Mouse (Mus musculus): ENCODE data around the gene Mrtfa. TPM values are rescaled to one million over a fixed set of nuclear protein-coding genes. Genes with fewer than 3 reads are reported as not detected.

The Mrtfa gene
- polyA plus RNA-seq, 1 experiment from 2014 or later: 6.1 TPM

DNA sequence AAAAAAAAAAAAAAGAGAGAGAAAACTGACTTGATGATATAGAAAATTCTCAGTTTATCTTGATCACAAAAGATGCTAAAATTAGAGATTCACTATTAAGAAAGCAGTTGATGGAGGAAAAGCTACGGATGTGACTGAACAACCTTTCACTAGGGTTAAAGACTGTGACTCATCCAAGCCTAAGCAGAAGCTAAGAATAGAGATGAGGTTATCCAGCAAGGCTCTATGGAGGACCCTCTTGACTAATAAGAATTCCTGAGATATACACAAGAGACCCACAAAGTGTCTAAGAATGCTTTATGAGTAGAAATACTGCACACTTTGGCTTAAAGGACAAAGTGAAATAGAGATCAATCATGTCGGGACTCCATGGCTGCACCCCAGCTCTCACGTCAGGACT, 14.9 kb downstream of the Mrtfa start:
- H3K9ac ChIP-seq (ENCODE audit: low read depth, low read length): no peak overlapping the region
- no peak overlapping the region for H3K4me2 ChIP-seq (ENCODE audit: low read depth, low read length)
- H3K27me3 ChIP-seq (ENCODE audit: control insufficient read depth, insufficient read depth, low read depth, low read length): no peaks in the 10 kb centered on the region
- no peaks in the 10 kb centered on the region for H3K9me3 ChIP-seq (replicated peaks; ENCODE audit: control insufficient read depth, low read length)
- 67% methylated on average over 3 of the region's 3 CpGs for WGBS (ENCODE audit: insufficient replicate concordance)
- no peak overlapping the region for H3K27ac ChIP-seq (ENCODE audit: low read length)
- H3K36me3 ChIP-seq (ENCODE audit: control insufficient read depth, insufficient read depth): no peaks in the 10 kb centered on the region
- ATAC-seq (ENCODE audit: low read depth): no peak
- H3K4me1 ChIP-seq (ENCODE audit: control insufficient read depth, low read depth, low read length): no peaks in the 10 kb centered on the region
- no peak overlapping the region for H3K4me3 ChIP-seq (ENCODE audit: low read depth, low read length)

DNA sequence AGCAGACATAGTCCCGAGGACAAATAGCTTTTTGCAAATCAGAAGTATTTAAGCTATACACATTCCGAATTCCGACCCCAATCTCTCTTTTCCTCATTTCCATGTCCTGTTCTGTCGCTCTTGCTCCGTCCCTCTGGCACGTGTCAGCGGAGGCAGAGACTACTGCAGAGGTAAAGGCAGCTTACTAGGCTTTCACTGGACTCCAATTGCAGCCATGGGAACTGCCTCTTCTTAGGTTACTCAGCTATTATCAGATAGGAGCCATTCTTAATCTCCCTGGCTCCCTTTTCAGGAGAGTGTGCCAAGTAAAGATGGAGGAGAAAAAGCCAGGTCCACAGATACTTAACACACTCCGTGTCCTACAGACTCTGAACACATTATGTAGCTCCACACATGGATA, 18.3 kb downstream of the Mrtfa start:
- Histone ChIP-seq H3K27ac (ENCODE audit: low read length) (no peak overlapping the region), H3K9ac (ENCODE audit: low read depth, low read length) (no peak overlapping the region), H3K36me3 (ENCODE audit: control insufficient read depth, insufficient read depth) (no peaks in the 10 kb centered on the region), H3K4me1 (ENCODE audit: control insufficient read depth, low read depth, low read length) (no peaks in the 10 kb centered on the region), H3K4me2 (ENCODE audit: low read depth, low read length) (no peak overlapping the region), H3K27me3 (ENCODE audit: control insufficient read depth, insufficient read depth, low read depth, low read length) (no peaks in the 10 kb centered on the region), H3K4me3 (ENCODE audit: low read depth, low read length) (no peak overlapping the region), H3K9me3 (replicated peaks; ENCODE audit: control insufficient read depth, low read length) (no peaks in the 10 kb centered on the region)
- ATAC-seq (ENCODE audit: low read depth): no peak
- WGBS (ENCODE audit: insufficient replicate concordance): 76% methylated on average over 8 of the region's 8 CpGs

DNA sequence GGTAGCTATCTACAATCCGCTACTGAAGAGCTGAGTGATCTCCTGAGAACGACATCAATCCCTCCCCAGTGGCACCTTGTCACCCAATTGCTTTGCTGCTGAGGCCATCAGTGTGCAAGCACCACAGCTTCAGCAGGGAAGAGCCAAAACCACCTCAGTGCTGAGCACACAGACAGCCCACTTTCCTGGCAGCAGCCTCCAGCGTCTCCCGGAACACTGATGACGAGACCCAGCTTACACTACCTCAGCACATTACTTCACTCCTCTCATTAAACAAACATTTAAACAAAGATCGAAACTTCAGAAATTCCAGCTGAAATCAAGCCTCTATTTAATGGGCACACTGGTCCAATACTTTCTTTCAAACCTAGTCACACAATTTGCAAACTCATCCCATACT, 21.8 kb downstream of the Mrtfa start:
- Histone ChIP-seq H3K4me2 (ENCODE audit: low read depth, low read length) (no peak overlapping the region), H3K27me3 (ENCODE audit: control insufficient read depth, insufficient read depth, low read depth, low read length) (no peaks in the 10 kb centered on the region), H3K9me3 (replicated peaks; ENCODE audit: control insufficient read depth, low read length) (no peaks in the 10 kb centered on the region), H3K4me3 (ENCODE audit: low read depth, low read length) (no peak overlapping the region), H3K4me1 (ENCODE audit: control insufficient read depth, low read depth, low read length) (no peaks in the 10 kb centered on the region), H3K27ac (ENCODE audit: low read length) (no peak overlapping the region), H3K9ac (ENCODE audit: low read depth, low read length) (no peak overlapping the region), H3K36me3 (ENCODE audit: control insufficient read depth, insufficient read depth) (no peaks in the 10 kb centered on the region)
- 62% methylated on average over 6 of the region's 6 CpGs for WGBS (ENCODE audit: insufficient replicate concordance)
- no peak for ATAC-seq (ENCODE audit: low read depth)

DNA sequence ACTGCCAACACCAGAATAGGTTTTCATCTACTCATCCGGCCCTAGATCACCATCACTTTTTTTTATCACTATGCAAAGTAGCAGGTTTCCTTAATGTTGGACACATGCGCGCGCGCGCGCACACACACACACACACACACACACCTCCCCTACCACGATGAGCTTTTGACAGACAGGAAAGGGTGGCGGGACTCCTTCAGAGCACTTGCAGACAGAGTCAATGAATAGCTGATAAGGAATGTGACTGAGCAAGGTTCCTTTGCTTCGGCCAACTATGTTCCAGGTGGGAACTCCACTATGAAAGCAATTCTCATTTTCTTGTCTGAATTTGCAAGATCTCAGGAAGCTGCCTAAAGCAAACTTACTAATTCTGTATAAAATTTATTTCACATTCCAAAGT, 22.7 kb downstream of the Mrtfa start:
- H3K27me3 ChIP-seq (ENCODE audit: control insufficient read depth, insufficient read depth, low read depth, low read length): no peaks in the 10 kb centered on the region
- no peaks in the 10 kb centered on the region for H3K9me3 ChIP-seq (replicated peaks; ENCODE audit: control insufficient read depth, low read length)
- H3K36me3 ChIP-seq (ENCODE audit: control insufficient read depth, insufficient read depth): no peaks in the 10 kb centered on the region
- H3K4me2 ChIP-seq (ENCODE audit: low read depth, low read length): no peak overlapping the region
- H3K9ac ChIP-seq (ENCODE audit: low read depth, low read length): no peak overlapping the region
- no peak for ATAC-seq (ENCODE audit: low read depth)
- H3K4me1 ChIP-seq (ENCODE audit: control insufficient read depth, low read depth, low read length): no peaks in the 10 kb centered on the region
- 45% methylated on average over 10 of the region's 10 CpGs for WGBS (ENCODE audit: insufficient replicate concordance)
- no peak overlapping the region for H3K4me3 ChIP-seq (ENCODE audit: low read depth, low read length)
- H3K27ac ChIP-seq (ENCODE audit: low read length): no peak overlapping the region

DNA sequence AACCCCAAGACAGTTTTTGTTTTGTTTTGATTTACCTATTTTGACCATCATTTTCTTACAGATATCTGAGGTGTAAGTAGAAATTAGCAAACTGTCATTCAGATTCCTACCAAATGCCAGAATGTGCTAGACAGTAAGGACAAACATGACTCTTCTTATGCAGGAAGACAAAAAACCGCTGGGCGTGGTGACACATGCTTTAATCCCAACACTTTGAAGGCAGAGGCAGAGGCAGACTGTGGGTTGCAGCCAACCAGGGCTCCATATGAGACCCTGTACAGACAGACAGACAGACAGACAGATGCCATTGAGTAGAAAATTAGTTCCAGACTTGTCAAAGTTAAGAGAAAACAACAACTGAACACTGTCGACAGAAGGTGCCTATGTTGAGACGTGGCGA, 24.3 kb downstream of the Mrtfa start:
- Histone ChIP-seq H3K27me3 (ENCODE audit: control insufficient read depth, insufficient read depth, low read depth, low read length) (no peaks in the 10 kb centered on the region), H3K4me1 (ENCODE audit: control insufficient read depth, low read depth, low read length) (no peaks in the 10 kb centered on the region), H3K4me2 (ENCODE audit: low read depth, low read length) (no peak overlapping the region), H3K27ac (ENCODE audit: low read length) (no peak overlapping the region), H3K9ac (ENCODE audit: low read depth, low read length) (no peak overlapping the region), H3K4me3 (ENCODE audit: low read depth, low read length) (no peak overlapping the region), H3K9me3 (replicated peaks; ENCODE audit: control insufficient read depth, low read length) (no peaks in the 10 kb centered on the region), H3K36me3 (ENCODE audit: control insufficient read depth, insufficient read depth) (no peaks in the 10 kb centered on the region)
- 74% methylated on average over 5 of the region's 5 CpGs for WGBS (ENCODE audit: insufficient replicate concordance)
- ATAC-seq (ENCODE audit: low read depth): no peak

DNA sequence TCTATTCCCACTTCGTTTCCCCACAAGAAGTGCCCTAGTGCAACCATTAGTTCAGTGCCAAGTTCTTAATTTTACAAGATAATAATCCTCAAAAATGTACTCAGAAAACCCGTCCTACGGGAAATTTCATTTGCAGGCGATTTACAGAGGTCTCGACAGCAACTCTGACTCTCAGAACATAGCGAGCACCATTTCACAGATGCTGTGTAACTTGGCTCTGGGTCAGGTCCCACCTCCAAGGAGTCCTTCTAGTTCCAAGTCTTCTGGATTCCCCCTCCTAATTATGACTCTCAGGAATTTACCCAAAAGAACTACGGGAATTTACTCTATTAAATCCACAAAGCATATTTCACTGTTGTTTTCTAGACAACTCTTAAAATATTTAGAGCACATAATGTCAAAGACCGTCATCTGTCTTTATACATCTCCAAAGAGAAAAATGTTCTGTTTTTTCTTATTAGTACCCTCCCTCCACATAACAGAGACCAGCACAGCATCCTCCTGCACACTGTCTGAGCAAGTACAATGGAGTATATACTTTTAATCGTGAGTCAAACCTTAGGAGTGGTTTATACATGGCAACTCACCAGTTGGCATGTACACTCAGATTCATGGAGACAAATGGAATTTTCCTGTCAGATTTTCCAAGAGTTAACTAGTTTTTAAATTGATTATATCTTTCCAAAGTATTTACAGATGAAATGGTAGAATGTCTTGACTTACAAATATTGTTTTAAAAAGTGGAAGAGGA, 25.8 kb downstream of the Mrtfa start:
- no peak for ATAC-seq (ENCODE audit: low read depth)
- no peak overlapping the region for H3K9ac ChIP-seq (ENCODE audit: low read depth, low read length)
- no peaks in the 10 kb centered on the region for H3K36me3 ChIP-seq (ENCODE audit: control insufficient read depth, insufficient read depth)
- H3K27ac ChIP-seq (ENCODE audit: low read length): no peak overlapping the region
- H3K4me3 ChIP-seq (ENCODE audit: low read depth, low read length): no peak overlapping the region
- H3K9me3 ChIP-seq (replicated peaks; ENCODE audit: control insufficient read depth, low read length): no peaks in the 10 kb centered on the region
- no peaks in the 10 kb centered on the region for H3K4me1 ChIP-seq (ENCODE audit: control insufficient read depth, low read depth, low read length)
- 73% methylated on average over 9 of the region's 9 CpGs for WGBS (ENCODE audit: insufficient replicate concordance)
- no peak overlapping the region for H3K4me2 ChIP-seq (ENCODE audit: low read depth, low read length)
- H3K27me3 ChIP-seq (ENCODE audit: control insufficient read depth, insufficient read depth, low read depth, low read length): no peaks in the 10 kb centered on the region

DNA sequence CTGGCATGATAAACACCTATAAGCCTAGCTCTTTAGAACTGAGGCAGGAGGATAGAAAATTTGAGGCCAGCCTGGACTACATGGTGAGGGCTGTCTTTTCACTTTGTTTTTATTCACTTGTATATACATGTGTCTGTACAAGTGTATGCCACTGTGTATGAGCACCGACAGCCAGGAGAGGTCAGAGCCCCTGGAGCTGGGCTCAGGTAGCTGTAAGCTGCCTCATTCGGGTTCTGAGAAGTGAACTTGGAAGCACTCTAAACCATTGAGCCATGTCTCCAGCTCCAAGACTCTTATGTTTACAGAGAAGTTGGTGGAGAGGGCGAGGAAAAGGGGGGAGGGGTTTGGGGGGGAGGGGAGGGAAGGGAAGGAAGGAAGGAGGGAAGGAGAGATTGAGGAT, 29.0 kb downstream of the Mrtfa start:
- no peak overlapping the region for H3K4me2 ChIP-seq (ENCODE audit: low read depth, low read length)
- no peaks in the 10 kb centered on the region for H3K36me3 ChIP-seq (ENCODE audit: control insufficient read depth, insufficient read depth)
- H3K27me3 ChIP-seq (ENCODE audit: control insufficient read depth, insufficient read depth, low read depth, low read length): no peaks in the 10 kb centered on the region
- no peak overlapping the region for H3K27ac ChIP-seq (ENCODE audit: low read length)
- no peaks in the 10 kb centered on the region for H3K4me1 ChIP-seq (ENCODE audit: control insufficient read depth, low read depth, low read length)
- no peak overlapping the region for H3K4me3 ChIP-seq (ENCODE audit: low read depth, low read length)
- WGBS (ENCODE audit: insufficient replicate concordance): 52% methylated on average over 3 of the region's 3 CpGs
- no peak for ATAC-seq (ENCODE audit: low read depth)
- H3K9ac ChIP-seq (ENCODE audit: low read depth, low read length): no peak overlapping the region
- no peaks in the 10 kb centered on the region for H3K9me3 ChIP-seq (replicated peaks; ENCODE audit: control insufficient read depth, low read length)

DNA sequence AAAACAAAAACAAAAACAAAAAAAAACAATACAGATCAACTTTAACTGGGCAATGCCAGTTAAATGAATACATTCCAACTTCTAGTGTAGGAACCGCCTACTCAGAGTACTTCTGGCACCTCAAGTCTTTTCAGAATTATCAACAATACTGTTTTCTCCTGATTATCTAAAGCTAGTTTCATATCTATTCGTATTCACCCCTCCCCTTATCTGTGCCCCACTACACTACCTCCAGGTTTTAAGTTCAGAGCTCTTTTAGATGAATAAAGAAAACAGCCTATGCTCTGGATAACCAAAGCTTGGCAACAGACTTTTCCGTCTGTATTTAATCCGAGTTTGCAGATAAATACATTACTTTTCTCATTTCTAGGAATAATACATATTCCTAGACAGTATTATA, 29.9 kb downstream of the Mrtfa start:
- H3K27me3 ChIP-seq (ENCODE audit: control insufficient read depth, insufficient read depth, low read depth, low read length): no peaks in the 10 kb centered on the region
- H3K4me1 ChIP-seq (ENCODE audit: control insufficient read depth, low read depth, low read length): peaks cover 2% of the 10 kb centered on the region; the same call in 1 of the 2 replicates
- WGBS (ENCODE audit: insufficient replicate concordance): 48% methylated on average over 4 of the region's 4 CpGs
- H3K4me3 ChIP-seq (ENCODE audit: low read depth, low read length): no peak overlapping the region
- H3K27ac ChIP-seq (ENCODE audit: low read length): no peak overlapping the region
- ATAC-seq (ENCODE audit: low read depth): no peak
- H3K4me2 ChIP-seq (ENCODE audit: low read depth, low read length): no peak overlapping the region
- H3K36me3 ChIP-seq (ENCODE audit: control insufficient read depth, insufficient read depth): no peaks in the 10 kb centered on the region
- no peak overlapping the region for H3K9ac ChIP-seq (ENCODE audit: low read depth, low read length)
- no peaks in the 10 kb centered on the region for H3K9me3 ChIP-seq (replicated peaks; ENCODE audit: control insufficient read depth, low read length)

DNA sequence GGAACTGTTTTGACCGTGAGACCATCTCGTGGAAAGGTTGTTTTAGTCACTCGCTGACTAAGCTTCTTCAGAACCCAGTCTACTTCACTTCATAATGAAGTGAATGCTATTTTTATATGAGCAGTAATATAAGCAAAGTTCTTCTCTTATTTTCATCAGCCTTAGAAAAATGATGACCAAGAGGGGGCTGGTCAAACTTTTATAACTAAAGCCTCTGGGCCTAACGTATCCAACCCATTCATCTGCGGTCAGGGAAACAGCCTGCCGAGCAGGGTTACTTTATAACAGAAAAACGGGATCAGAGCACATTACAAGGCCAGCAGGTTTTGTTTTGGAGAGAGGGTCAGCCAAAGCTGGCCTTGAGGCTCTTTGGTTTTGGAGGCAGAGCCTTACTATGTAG, 31.3 kb downstream of the Mrtfa start:
- no peaks in the 10 kb centered on the region for H3K36me3 ChIP-seq (ENCODE audit: control insufficient read depth, insufficient read depth)
- H3K9me3 ChIP-seq (replicated peaks; ENCODE audit: control insufficient read depth, low read length): no peaks in the 10 kb centered on the region
- H3K27me3 ChIP-seq (ENCODE audit: control insufficient read depth, insufficient read depth, low read depth, low read length): no peaks in the 10 kb centered on the region
- no peak overlapping the region for H3K9ac ChIP-seq (ENCODE audit: low read depth, low read length)
- 74% methylated on average over 7 of the region's 7 CpGs for WGBS (ENCODE audit: insufficient replicate concordance)
- no peak overlapping the region for H3K4me3 ChIP-seq (ENCODE audit: low read depth, low read length)
- no peak overlapping the region for H3K27ac ChIP-seq (ENCODE audit: low read length)
- no peak for ATAC-seq (ENCODE audit: low read depth)
- peaks cover 7% of the 10 kb centered on the region for H3K4me1 ChIP-seq (ENCODE audit: control insufficient read depth, low read depth, low read length)
- H3K4me2 ChIP-seq (ENCODE audit: low read depth, low read length): no peak overlapping the region
